ENCODE assay signal across 10 mouse cellular contexts in the genomic region with DNA sequence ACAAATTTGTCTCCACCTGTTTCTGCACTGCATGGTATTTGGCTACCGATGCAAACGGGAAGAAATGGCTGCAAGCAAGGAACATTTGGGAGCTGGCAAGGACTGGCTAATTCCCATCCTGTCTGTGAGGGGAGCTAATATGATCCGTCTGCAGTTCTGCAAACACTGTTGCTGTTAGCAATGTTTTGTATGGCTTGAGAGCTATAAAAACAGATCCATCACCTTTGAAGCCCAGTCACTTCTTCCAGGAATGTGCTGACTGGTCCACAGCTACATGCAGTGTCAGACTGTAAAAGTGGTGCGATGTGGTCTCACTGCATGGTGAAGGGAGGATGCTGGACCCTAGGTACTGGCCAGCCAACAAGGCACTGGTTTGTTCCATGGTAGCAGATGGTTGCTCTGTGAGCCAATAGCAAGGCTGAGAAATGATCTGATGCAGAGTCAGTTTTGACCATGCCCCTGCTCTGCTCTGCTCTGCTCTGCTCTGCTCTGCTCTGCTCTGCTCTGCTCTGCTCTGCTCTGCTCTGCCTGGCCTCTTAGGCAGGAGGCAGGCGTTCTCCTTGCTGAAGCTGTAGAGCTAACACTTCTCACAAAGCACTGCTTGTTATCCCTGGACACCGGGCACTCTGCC. TPM values are rescaled to one million over a fixed set of nuclear protein-coding genes. Genes with fewer than 3 reads are reported as not detected.
DNase-seq lines count a peak whose midpoint lies in the region; ATAC-seq and TF ChIP-seq lines count a peak whose summit lies in the region.
"Had no signal": no experiment of that assay in that cellular context is flagged by ENCODE, and none has a peak within 500 bp of the region (broad histone marks: within the 10 kb centered on the region; RNA-seq: fewer than 3 reads in every experiment).

No protein-coding gene starts in this region.

- no peaks in the 10 kb centered on the region for H3K27me3 ChIP-seq in heart, embryonic 16.5 days (ENCODE audit: control insufficient read depth, insufficient read depth, low read length)
- no peaks in the 10 kb centered on the region for H3K27me3 ChIP-seq in heart, adult 2 months (ENCODE audit: control insufficient read depth, insufficient read depth, low read length)

- no peak for DNase-seq in heart, adult 2 months
- peak; percentile 43 for DNase-seq in 3T3-L1 (ENCODE audit: low read depth, low spot score)
- peak; percentile 23 for DNase-seq in cerebellum, adult 8-10 months
- peak; percentile 35 to 37 for DNase-seq in layer of hippocampus, adult 8-10 months (ENCODE audit: low spot score in 2 of 2)
- no peak for DNase-seq in spleen, adult 18-20 months
- DNase-seq in retina, postnatal 1 day, result no peak
- DNase-seq in kidney, adult 8-10 months, result no peak
- DNase-seq: lung, postnatal 36 days had no signal

- TF ChIP-seq EP300 in heart, adult 2 months (IDR thresholded peaks at IDR 0.05; ENCODE audit: insufficient read depth, low read depth, low read length), result no peak

- H3K4me2 ChIP-seq in heart, embryonic 16.5 days (ENCODE audit: low read depth, low read length), result no peak overlapping the region
- H3K4me2 ChIP-seq: heart, embryonic 13.5 days had no signal

- no peak for TF ChIP-seq POLR2A in heart, adult 2 months (IDR thresholded peaks at IDR 0.05; ENCODE audit: insufficient read depth, low read depth, low read length)

- H3K79me2 ChIP-seq in heart, adult 2 months (replicated peaks; ENCODE audit: control insufficient read depth, insufficient read depth, low read length), result no peaks in the 10 kb centered on the region

- no peak overlapping the region for H3K9ac ChIP-seq in heart, embryonic 16.5 days (ENCODE audit: low read length)
- no peak overlapping the region for H3K9ac ChIP-seq in heart, adult 2 months (ENCODE audit: low read depth, low read length)
- H3K9ac ChIP-seq: heart, embryonic 13.5 days had no signal

- no peak for TF ChIP-seq CTCF in heart, adult 2 months (IDR thresholded peaks at IDR 0.05)

- H3K9me3 ChIP-seq in heart, embryonic 16.5 days (replicated peaks; ENCODE audit: control insufficient read depth, low read length), result no peaks in the 10 kb centered on the region
- H3K9me3 ChIP-seq: heart, embryonic 13.5 days had no signal

- no peak overlapping the region for H3K27ac ChIP-seq in heart, embryonic 16.5 days (ENCODE audit: low read length)
- no peak overlapping the region for H3K27ac ChIP-seq in heart, adult 2 months
- H3K27ac ChIP-seq: heart, embryonic 13.5 days had no signal

- 0 out of 2 replicates have a peak, but pooled peaks have one; percentile 40 for ATAC-seq in heart, embryonic 16.5 days (replicated peaks; ENCODE audit: extremely low read depth, insufficient read depth, low FRiP score)

- intact Hi-C loops in heart, adult 2 months (cut with DNase I), result no loop called here

- H3K36me3 ChIP-seq in heart, embryonic 16.5 days (ENCODE audit: control insufficient read depth, insufficient read depth), result no peaks in the 10 kb centered on the region
- H3K36me3 ChIP-seq in heart, adult 2 months (ENCODE audit: control insufficient read depth, insufficient read depth, low read length), result peaks cover under 1% of the 10 kb centered on the region; the same call in 1 of the 2 replicates
- H3K36me3 ChIP-seq: heart, embryonic 13.5 days had no signal

- no peak overlapping the region for H3K4me3 ChIP-seq in heart, embryonic 16.5 days (ENCODE audit: low read length)
- no peak overlapping the region for H3K4me3 ChIP-seq in heart, adult 2 months
- H3K4me3 ChIP-seq: heart, embryonic 13.5 days had no signal

- H3K4me1 ChIP-seq in heart, embryonic 16.5 days (ENCODE audit: control insufficient read depth, insufficient read depth, low read length), result no peaks in the 10 kb centered on the region; the same call in 1 of the 2 replicates
- H3K4me1 ChIP-seq in heart, adult 2 months (ENCODE audit: control insufficient read depth, insufficient read depth, low read length), result peaks cover 6% of the 10 kb centered on the region
- H3K4me1 ChIP-seq: heart, embryonic 13.5 days had no signal

- 50% methylated on average over 6 of the region's 6 CpGs for WGBS in heart, embryonic 16.5 days
- 45% methylated on average over 6 of the region's 6 CpGs for WGBS in heart, adult 2 months

RNA-seq across cellular contexts. Expression of a gene that starts 5.9 kb away (rescaled TPM):
- polyA plus RNA-seq in heart, embryonic 16.5 days (2015; fragmentation: Nextera tagmentation; extraction: Ambion mirVana), result 2.5 and 3.5 TPM in 2 replicates
- total RNA-seq in heart, adult 2 months (2021), result 1 to 10 TPM; 1.1 to 1.6 TPM
- 0.14 TPM in 1 of 2 replicates, not detected in the other for polyA plus RNA-seq in heart, adult 2 months (2012; rRNA removed)
- 1 to 10 TPM; 7.0 to 9.4 (median 8.3) TPM for total RNA-seq in layer of hippocampus, adult 8-10 months (2022)

Comparison
In these comparisons a context has a peak if more than half of its experiments do, and no peak if none do; other contexts are left out.
1. DNase-seq: peak in 3T3-L1 (single experiment), cerebellum, adult 8-10 months (single experiment) and layer of hippocampus, adult 8-10 months (2 of 2); none in heart, adult 2 months (0 of 2), spleen, adult 18-20 months (0 of 2), retina, postnatal 1 day (single experiment) and kidney, adult 8-10 months (0 of 2).